Mouse (Mus musculus) liver, embryonic 11.5 days (tissue): Measurements from ENCODE around the gene Gamt. TPM values are rescaled to one million over a fixed set of nuclear protein-coding genes. Genes with fewer than 3 reads are reported as not detected.

Experiments
- ATAC-seq: fragments of 200-750 bp; cut with Nextera tagmentation; replicated peaks from 2 replicates; pipeline ENCODE4 v1.8.0; 2017; ENCODE audit warnings: moderate number of reproducible peaks, mild to moderate bottlenecking, moderate TSS enrichment, moderate library complexity; ENCODE audit not compliant: low FRiP score
- DNase-seq: peaks from one replicate; pipeline ENCODE4 v3.0.0-alpha.2; 2017; ENCODE audit warnings: low spot score
- H3K27ac ChIP-seq: fragments of 300-500 bp; sonication (generic); 2 replicates; pipeline ENCODE4 v1.5.1; 2014; ENCODE audit warnings: mild to moderate bottlenecking, low read depth, low read length, control low read depth
- H3K27me3 ChIP-seq: fragments of 300-500 bp; sonication (generic); replicated peaks from 2 replicates; pipeline ENCODE4 v1.6.1; 2014; ENCODE audit warnings: low read length, mixed read lengths; ENCODE audit not compliant: control insufficient read depth, insufficient read depth
- H3K36me3 ChIP-seq: fragments of 300-500 bp; sonication (generic); 2 replicates; pipeline ENCODE4 v1.6.1; 2014; ENCODE audit warnings: mild to moderate bottlenecking, low read length, moderate library complexity, mixed read lengths; ENCODE audit not compliant: control insufficient read depth, insufficient read depth
- H3K4me1 ChIP-seq: fragments of 300-500 bp; sonication (generic); replicated peaks from 2 replicates; pipeline ENCODE4 v1.6.1; 2014; ENCODE audit warnings: low read length, mixed read lengths; ENCODE audit not compliant: control insufficient read depth, insufficient read depth
- H3K4me2 ChIP-seq: fragments of 300-500 bp; sonication (generic); 2 replicates; pipeline ENCODE4 v1.6.1; 2014; ENCODE audit warnings: mild to moderate bottlenecking, control low read depth, moderate library complexity
- H3K4me3 ChIP-seq: fragments of 300-500 bp; sonication (generic); 2 replicates; pipeline ENCODE4 v1.5.1; 2014; ENCODE audit warnings: low read depth, low read length, control low read depth
- H3K9ac ChIP-seq: fragments of 300-500 bp; sonication (generic); 2 replicates; pipeline ENCODE4 v1.6.1; 2014; ENCODE audit warnings: low read depth, low read length, control low read depth
- H3K9me3 ChIP-seq: fragments of 300-500 bp; sonication (generic); 2 replicates; pipeline ENCODE4 v1.6.1; 2016; ENCODE audit warnings: low read length, inconsistent platforms, mixed read lengths; ENCODE audit not compliant: control insufficient read depth
- WGBS: fragments of 180-500 bp; shearing (Covaris S2); extraction: QIAGEN DNeasy Blood & Tissue Kit; methylation state at CpG from one replicate; pipeline ENCODE4 v1.1.7; 2014; 5-methylcytosine and 5-hydroxymethylcytosine counted together
- polyA plus RNA-seq: library from polyadenylated mRNA; unstranded; fragments of >200 nt; fragmentation: Nextera tagmentation; extraction: Ambion mirVana; gene quantifications from 2 replicates; pipeline ENCODE4 v1.2.1, GENCODE M21; 2014

The Gamt gene
- polyA plus RNA-seq: 49.0 and 49.7 TPM in 2 replicates

GRCm38 (mm10) chr10:80260642-80261584, at the start of gene Gamt, which contains the start of gene Dazap1:
Gene Gamt, minus strand, starts transcription at chr10:80261012.
Gene Dazap1, plus strand, starts transcription at chr10:80261486.
- ATAC-seq: peak; percentile 83
- peak; percentile 100 for DNase-seq
- Histone ChIP-seq H3K9me3 (no peaks in the 10 kb centered on the region), H3K27me3 (no peaks in the 10 kb centered on the region), H3K27ac (peak within 1 kb of the TSS; percentile 99), H3K4me2 (peak within 1 kb of the TSS; percentile 99), H3K4me3 (peak within 1 kb of the TSS; percentile 61), H3K36me3 (peaks cover 16% of the 10 kb centered on the region), H3K9ac (peak within 1 kb of the TSS; percentile 73), H3K4me1 (peaks cover 37% of the 10 kb centered on the region)
- under 1% methylated on average over 49 of the region's 49 CpGs for WGBS

DNA sequence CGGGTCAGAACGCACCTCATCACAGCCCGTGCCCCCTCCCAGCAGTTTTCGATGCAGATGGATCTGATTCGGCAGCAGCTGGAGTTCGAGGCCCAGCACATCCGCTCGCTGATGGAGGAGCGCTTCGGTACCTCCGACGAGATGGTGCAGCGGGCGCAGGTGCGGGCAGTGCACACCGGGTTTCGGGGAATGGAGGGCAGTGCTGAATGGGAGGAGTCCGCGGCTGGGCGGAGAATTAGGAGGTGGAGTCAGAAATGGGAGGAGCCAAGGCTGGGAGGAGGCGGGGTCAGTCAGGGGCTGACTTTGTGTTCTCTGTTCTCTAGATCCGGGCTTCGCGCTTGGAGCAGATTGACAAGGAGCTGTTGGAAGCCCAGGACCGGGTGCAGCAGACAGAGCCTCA, 44.0 kb upstream of the Gamt start:
- ATAC-seq (peak; percentile 74), DNase-seq (peak; percentile 74)
- 6% methylated on average over 25 of the region's 25 CpGs for WGBS
- H3K4me1 ChIP-seq: peaks cover 3% of the 10 kb centered on the region; the same call in 1 of the 2 replicates
- peak overlapping the region; percentile 37 for H3K4me3 ChIP-seq
- peak overlapping the region; percentile 70 for H3K4me2 ChIP-seq
- H3K9me3 ChIP-seq: no peaks in the 10 kb centered on the region
- H3K27me3 ChIP-seq: peaks cover 77% of the 10 kb centered on the region
- H3K27ac ChIP-seq: no peak overlapping the region
- H3K9ac ChIP-seq: no peak overlapping the region
- H3K36me3 ChIP-seq: no peaks in the 10 kb centered on the region

- H3K4me1 ChIP-seq: peaks cover 3% of the 10 kb centered on the region; the same call in 1 of the 2 replicates
- H3K36me3 ChIP-seq: no peaks in the 10 kb centered on the region
- no peaks in the 10 kb centered on the region for H3K9me3 ChIP-seq
- peak overlapping the region; percentile 37 for H3K4me3 ChIP-seq
- H3K27ac ChIP-seq: no peak overlapping the region
- peak overlapping the region; percentile 70 for H3K4me2 ChIP-seq
- DNase-seq (no peak), ATAC-seq (peak; percentile 27; the same call in 1 of the 2 replicates)
- peaks cover 80% of the 10 kb centered on the region for H3K27me3 ChIP-seq
- WGBS: 12% methylated on average over 12 of the region's 12 CpGs
- H3K9ac ChIP-seq: no peak overlapping the region
Measured at GRCm38 (mm10) chr10:80304458-80304857, 43.6 kb upstream of the Gamt start.

DNA sequence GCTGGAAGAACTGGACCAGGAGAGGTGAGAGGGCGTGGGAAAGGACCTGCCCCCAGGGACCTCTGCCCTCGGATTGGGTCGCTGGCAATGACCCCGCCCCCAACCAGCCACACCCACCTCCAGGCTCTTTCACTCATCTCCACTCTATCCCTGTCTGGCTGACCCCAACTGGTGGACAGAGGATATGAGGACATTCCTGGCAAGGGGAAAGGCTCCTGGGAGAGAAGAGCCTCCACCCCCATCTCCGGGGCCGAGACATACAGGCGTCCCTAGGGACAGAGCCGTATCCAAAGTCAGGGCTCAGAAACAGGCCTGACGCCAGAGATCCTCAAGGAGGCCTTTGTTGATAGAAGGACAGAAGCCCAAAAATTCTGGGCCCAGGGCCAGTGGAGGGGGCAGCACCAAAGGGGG, 41.7 kb upstream of the Gamt start:
- DNase-seq: no peak

DNA sequence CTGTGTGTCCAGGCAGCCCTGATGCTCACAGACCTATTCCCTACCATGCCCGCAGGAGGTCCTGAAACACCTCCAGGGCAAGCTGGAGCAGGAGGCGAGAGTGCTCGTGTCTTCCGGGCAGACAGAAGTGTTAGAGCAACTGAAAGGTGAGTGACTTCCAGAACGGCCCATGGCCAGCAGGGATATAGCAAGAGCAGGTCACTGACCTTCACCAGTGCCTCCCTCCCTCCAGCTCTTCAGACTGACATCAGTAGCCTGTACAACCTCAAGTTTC, 41.2 kb upstream of the Gamt start:
- Histone ChIP-seq H3K9me3 (no peaks in the 10 kb centered on the region), H3K4me3 (no peak overlapping the region), H3K36me3 (no peaks in the 10 kb centered on the region), H3K27me3 (peaks cover 88% of the 10 kb centered on the region), H3K27ac (no peak overlapping the region), H3K4me1 (peaks cover 3% of the 10 kb centered on the region; the same call in 1 of the 2 replicates), H3K9ac (no peak overlapping the region), H3K4me2 (no peak overlapping the region)
- 58% methylated on average over 5 of the region's 5 CpGs for WGBS
- no peak for DNase-seq
- ATAC-seq: no peak

More for the DNA sequence above, 41.7 kb upstream of the Gamt start:
- WGBS: 26% methylated on average over 9 of the region's 9 CpGs
- H3K9me3 ChIP-seq: no peaks in the 10 kb centered on the region
- H3K36me3 ChIP-seq: no peaks in the 10 kb centered on the region
- H3K4me1 ChIP-seq: peaks cover 3% of the 10 kb centered on the region; the same call in 1 of the 2 replicates
- no peak overlapping the region for H3K4me3 ChIP-seq
- H3K9ac ChIP-seq: no peak overlapping the region
- H3K27ac ChIP-seq: no peak overlapping the region
- H3K27me3 ChIP-seq: peaks cover 91% of the 10 kb centered on the region
- no peak overlapping the region for H3K4me2 ChIP-seq
- no peak for ATAC-seq

DNA sequence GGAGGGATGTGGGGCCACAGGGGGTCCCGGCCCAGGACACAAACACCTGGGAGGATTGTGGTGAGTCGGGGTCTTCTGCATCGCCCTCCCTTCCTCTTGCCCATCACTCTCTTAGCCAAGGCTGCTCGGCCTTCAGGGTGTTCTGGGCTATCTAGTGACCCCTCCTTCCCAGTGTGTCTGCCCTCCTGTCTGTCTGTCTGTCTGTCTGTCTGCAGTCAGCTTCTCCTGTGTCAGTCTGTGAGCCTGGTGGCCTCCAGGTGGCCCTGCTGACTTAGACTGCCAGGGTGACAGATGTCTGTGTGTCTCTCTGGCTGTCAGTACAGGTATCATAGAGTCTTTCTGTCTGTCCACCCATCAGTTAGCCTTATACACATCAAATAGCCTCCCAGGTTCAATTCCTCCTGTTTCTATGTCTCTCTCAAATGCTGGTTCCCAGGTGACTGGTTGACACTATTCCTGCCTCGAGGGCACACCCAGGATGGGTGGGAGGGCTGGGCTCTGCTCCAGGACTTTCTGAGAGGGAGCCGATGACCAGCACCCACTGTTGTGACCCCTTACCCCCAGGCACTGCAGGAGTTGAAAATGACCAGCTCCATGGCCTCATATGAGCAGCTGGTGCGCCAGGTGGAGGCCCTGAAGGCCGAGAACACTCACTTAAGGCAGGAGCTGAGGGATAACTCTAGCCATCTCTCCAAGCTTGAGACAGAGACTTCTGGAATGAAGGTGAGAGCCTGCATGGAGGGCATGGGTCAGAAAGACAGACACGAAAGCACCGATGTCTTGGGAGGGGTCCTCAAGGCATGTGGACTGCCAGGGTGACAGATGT, 40.7 kb upstream of the Gamt start:
- Histone ChIP-seq H3K4me2 (no peak overlapping the region), H3K27ac (no peak overlapping the region), H3K4me1 (peaks cover 3% of the 10 kb centered on the region; the same call in 1 of the 2 replicates), H3K36me3 (no peaks in the 10 kb centered on the region), H3K9ac (no peak overlapping the region), H3K27me3 (peaks cover 83% of the 10 kb centered on the region), H3K4me3 (no peak overlapping the region), H3K9me3 (no peaks in the 10 kb centered on the region)
- ATAC-seq (no peak), DNase-seq (no peak)
- 78% methylated on average over 10 of the region's 10 CpGs for WGBS

- Histone ChIP-seq H3K9me3 (no peaks in the 10 kb centered on the region), H3K4me3 (no peak overlapping the region), H3K4me2 (no peak overlapping the region), H3K36me3 (no peaks in the 10 kb centered on the region), H3K4me1 (peaks cover 6% of the 10 kb centered on the region), H3K9ac (no peak overlapping the region), H3K27me3 (peaks cover 75% of the 10 kb centered on the region), H3K27ac (no peak overlapping the region)
- 28% methylated on average over 11 of the region's 11 CpGs for WGBS
- DNase-seq: no peak
- no peak for ATAC-seq
Measured at GRCm38 (mm10) chr10:80300672-80301181, 39.9 kb upstream of the Gamt start.

- no peaks in the 10 kb centered on the region for H3K9me3 ChIP-seq
- no peak overlapping the region for H3K27ac ChIP-seq
- H3K4me1 ChIP-seq: peaks cover 10% of the 10 kb centered on the region
- H3K27me3 ChIP-seq: peaks cover 66% of the 10 kb centered on the region
- H3K36me3 ChIP-seq: no peaks in the 10 kb centered on the region
- no peak for ATAC-seq
- 48% methylated on average over 10 of the region's 10 CpGs for WGBS
- no peak overlapping the region for H3K9ac ChIP-seq
- H3K4me2 ChIP-seq: no peak overlapping the region
- DNase-seq: no peak
- no peak overlapping the region for H3K4me3 ChIP-seq
Measured at GRCm38 (mm10) chr10:80299824-80300223, 39.0 kb upstream of the Gamt start.
